Mouse (Mus musculus) spleen, postnatal 36 days (tissue): ENCODE data around the gene Gm21954.

Source experiments
- DNase-seq, 2 experiments: peaks; one replicate each; pipeline ENCODE4 v3.0.0; 2022; ENCODE audit warnings: low spot score in 2 of 2, mixed read lengths in 1 of 2

The Gm21954 gene

GRCm38 (mm10) chr3:55419334-55419733 is 52.7 kb downstream of the Gm21954 start:
- DNase-seq = no peak

- DNase-seq = no peak
These were observed 53.2 kb downstream of the Gm21954 start for GRCm38 (mm10) chr3:55418845-55419244.

GRCm38 (mm10) chr3:55415527-55415950 is 56.5 kb downstream of the Gm21954 start:
- DNase-seq = no peak
